Comparison of ENCODE assay signal across 11 mouse cellular contexts in genomic region chr7:63667986-63668741, GRCm38 (mm10).
A peak's percentile ranks its signal among the peaks of the same experiment; 100 is the strongest.
DNase-seq lines count a peak whose midpoint lies in the region.
"Had no signal": no experiment of that assay in that cellular context is flagged by ENCODE, and none has a peak within 500 bp of the region (broad histone marks: within the 10 kb centered on the region; RNA-seq: fewer than 3 reads in every experiment).

No protein-coding gene starts in this region.

- DNase-seq in layer of hippocampus, adult 9-11 months, result peak; percentile 53
- no peak for DNase-seq in layer of hippocampus, adult 11-12 months (ENCODE audit: low spot score)
- DNase-seq in forelimb bud, embryonic 11.5 days (ENCODE audit: low read depth, low spot score), result peak; percentile 13
- peak; percentile 51 to 58 for DNase-seq in left cerebral cortex, postnatal 36 days (ENCODE audit: low spot score in 2 of 2)
- peak; percentile 64 to 77 for DNase-seq in right cerebral cortex, adult 2 months (ENCODE audit: low spot score in 2 of 2)
- no peak for DNase-seq in adrenal gland, postnatal 14 days
- DNase-seq in spleen, adult 18-20 months, result no peak
- DNase-seq in Muller cell, postnatal 12 days (ENCODE audit: inconsistent ontology term), result no peak
- DNase-seq: gastrocnemius, postnatal 10 days; kidney, adult 9 months; lung, adult 2 months had no signal

- intact Hi-C loops in left cerebral cortex, postnatal 36 days (cut with DNase I), result loop anchor here (2.0 kb wide), 1 partner anchor 223 kb away; the partner anchor contains the start of gene Otud7a

Comparison
In these comparisons a context has a peak if more than half of its experiments do, and no peak if none do; other contexts are left out.
1. DNase-seq: peak in layer of hippocampus, adult 9-11 months (single experiment), forelimb bud, embryonic 11.5 days (single experiment), left cerebral cortex, postnatal 36 days (2 of 2) and right cerebral cortex, adult 2 months (2 of 2); none in layer of hippocampus, adult 11-12 months (single experiment), adrenal gland, postnatal 14 days (single experiment), spleen, adult 18-20 months (0 of 2) and Muller cell, postnatal 12 days (single experiment).